Mouse (Mus musculus) MEL (cell line): Measurements from ENCODE around the gene Tph1. TPM values are rescaled to one million over a fixed set of nuclear protein-coding genes. Genes with fewer than 3 reads are reported as not detected.

Experiments used
- DNase-seq: peaks from one replicate; pipeline ENCODE4 v3.0.0; 2011; ENCODE audit warnings: low read depth, low spot score
- H3K27ac ChIP-seq: 2 replicates; pipeline ENCODE4 v1.5.1; 2012; ENCODE audit warnings: low read depth, mild to moderate bottlenecking, control low read depth, low read length, moderate library complexity; ENCODE audit not compliant: control insufficient read depth
- H3K27me3 ChIP-seq, 2 experiments: fragments of 150-350 bp in 1 of 2; sonication (generic) in 1 of 2; 2 replicates each; pipeline ENCODE4 v1.6.1; 2012; ENCODE audit warnings: low read length in 2 of 2, mild to moderate bottlenecking in 2 of 2, improper control_type of control experiment in 1 of 2, moderate library complexity in 1 of 2; ENCODE audit not compliant: insufficient read depth in 2 of 2, control insufficient read depth in 1 of 2
- H3K36me3 ChIP-seq, 2 experiments: 2 replicates each; pipeline ENCODE4 v1.6.1; 2012 to 2014; ENCODE audit warnings: low read length in 2 of 2, improper control_type of control experiment in 1 of 2, inconsistent platforms in 1 of 2, mild to moderate bottlenecking in 1 of 2; ENCODE audit not compliant: insufficient read depth in 2 of 2, control insufficient read depth in 1 of 2
- H3K4me1 ChIP-seq, 2 experiments: fragments of 150-350 bp in 1 of 2; sonication (generic) in 1 of 2; 2 replicates each; pipeline ENCODE4 v1.6.1; 2012; ENCODE audit warnings: low read length in 2 of 2, improper control_type of control experiment in 1 of 2, mild to moderate bottlenecking in 1 of 2; ENCODE audit not compliant: insufficient read depth in 2 of 2, control insufficient read depth in 1 of 2
- H3K4me3 ChIP-seq, 2 experiments: fragments of 150-350 bp in 1 of 2; sonication (generic) in 1 of 2; 2 replicates each; pipeline ENCODE4 v1.5.1; 2012; ENCODE audit warnings: low read depth in 2 of 2, low read length in 2 of 2, mild to moderate bottlenecking in 2 of 2, moderate library complexity in 2 of 2, control low read depth in 1 of 2, improper control_type of control experiment in 1 of 2; ENCODE audit not compliant: control insufficient read depth in 1 of 2, insufficient read depth in 1 of 2
- H3K79me2 ChIP-seq: 2 replicates; pipeline ENCODE4 v1.6.1; 2012; ENCODE audit warnings: mild to moderate bottlenecking, low read length, moderate library complexity; ENCODE audit not compliant: control insufficient read depth, poor library complexity, insufficient read depth
- H3K9ac ChIP-seq: 2 replicates; pipeline ENCODE4 v1.6.1; 2012; ENCODE audit warnings: low read depth, mild to moderate bottlenecking, control low read depth, low read length, moderate library complexity; ENCODE audit not compliant: control insufficient read depth, poor library complexity, severe bottlenecking
- H3K9me3 ChIP-seq: fragments of 150-350 bp; sonication (generic); replicated peaks from 2 replicates; pipeline ENCODE4 v1.6.1; 2012; ENCODE audit warnings: mild to moderate bottlenecking, low read length, improper control_type of control experiment, moderate library complexity; ENCODE audit not compliant: insufficient read depth
- BHLHE40 ChIP-seq: IDR thresholded peaks from 2 replicates; pipeline ENCODE4 v1.6.1; 2012; ENCODE audit warnings: low read depth, mild to moderate bottlenecking, inconsistent platforms, low read length, improper control_type of control experiment, borderline replicate concordance
- CHD1 ChIP-seq: IDR thresholded peaks from 2 replicates; pipeline ENCODE4 v1.6.1; 2012; ENCODE audit warnings: low read depth, mild to moderate bottlenecking, inconsistent platforms, low read length, improper control_type of control experiment
- CHD2 ChIP-seq: IDR thresholded peaks from 2 replicates; pipeline ENCODE4 v1.6.1; 2011; ENCODE audit warnings: low read length, improper control_type of control experiment
- CTCF ChIP-seq, 3 experiments: IDR thresholded peaks in 2 of 3; conservative IDR thresholded peaks in 1 of 3; 2 replicates each; pipeline ENCODE4 v1.5.1; 2011 to 2012; ENCODE audit warnings: low read length in 3 of 3, low read depth in 2 of 3, mild to moderate bottlenecking in 2 of 3, improper control_type of control experiment in 1 of 3, inconsistent platforms in 1 of 3, mixed read lengths in 1 of 3, moderate library complexity in 1 of 3; ENCODE audit not compliant: control insufficient read depth in 1 of 3, insufficient read depth in 1 of 3, poor library complexity in 1 of 3, severe bottlenecking in 1 of 3
- E2F4 ChIP-seq: IDR thresholded peaks from 2 replicates; pipeline ENCODE4 v1.6.1; 2011; ENCODE audit warnings: low read depth, low read length, improper control_type of control experiment, borderline replicate concordance
- ELF1 ChIP-seq: IDR thresholded peaks from 2 replicates; pipeline ENCODE4 v1.6.1; 2014; ENCODE audit warnings: low read depth, mild to moderate bottlenecking, inconsistent platforms, low read length, improper control_type of control experiment, moderate library complexity
- EP300 ChIP-seq, 2 experiments: IDR thresholded peaks; 2 replicates each; pipeline ENCODE4 v1.6.1; 2011; ENCODE audit warnings: improper control_type of control experiment in 2 of 2, low read length in 2 of 2, low read depth in 1 of 2, mild to moderate bottlenecking in 1 of 2
- ETS1 ChIP-seq: IDR thresholded peaks from 2 replicates; pipeline ENCODE4 v1.6.1; 2012; ENCODE audit warnings: low read depth, mild to moderate bottlenecking, inconsistent platforms, low read length, improper control_type of control experiment, moderate library complexity
- GABPA ChIP-seq: IDR thresholded peaks from 2 replicates; pipeline ENCODE4 v1.6.1; 2012; ENCODE audit warnings: low read depth, mild to moderate bottlenecking, inconsistent platforms, low read length, improper control_type of control experiment, moderate library complexity
- GATA1 ChIP-seq: IDR thresholded peaks from 2 replicates; pipeline ENCODE4 v1.6.1; 2011; ENCODE audit warnings: low read depth, low read length, improper control_type of control experiment
- HCFC1 ChIP-seq: IDR thresholded peaks from 2 replicates; pipeline ENCODE4 v1.6.1; 2012; ENCODE audit warnings: low read depth, mild to moderate bottlenecking, inconsistent platforms, low read length, improper control_type of control experiment, moderate library complexity
- JUND ChIP-seq: IDR thresholded peaks from 2 replicates; pipeline ENCODE4 v1.6.1; 2011; ENCODE audit warnings: low read depth, mild to moderate bottlenecking, improper control_type of control experiment, low read length
- KAT2A ChIP-seq: conservative IDR thresholded peaks from 2 replicates; pipeline ENCODE4 v1.6.1; 2012; ENCODE audit warnings: low read depth, low read length, improper control_type of control experiment, inconsistent platforms
- MAFK ChIP-seq: IDR thresholded peaks from 2 replicates; pipeline ENCODE4 v1.6.1; 2011; ENCODE audit warnings: low read depth, mild to moderate bottlenecking, low read length, improper control_type of control experiment, borderline replicate concordance
- MAX ChIP-seq: IDR thresholded peaks from 2 replicates; pipeline ENCODE4 v1.6.1; 2011; ENCODE audit warnings: low read length, improper control_type of control experiment
- MAZ ChIP-seq: IDR thresholded peaks from 2 replicates; pipeline ENCODE4 v1.6.1; 2012; ENCODE audit warnings: low read depth, mild to moderate bottlenecking, inconsistent platforms, low read length, improper control_type of control experiment
- MEF2A ChIP-seq: IDR thresholded peaks from 2 replicates; pipeline ENCODE4 v1.6.1; 2014; ENCODE audit warnings: low read depth, mild to moderate bottlenecking, inconsistent platforms, low read length, improper control_type of control experiment; ENCODE audit not compliant: poor library complexity, insufficient replicate concordance, severe bottlenecking; ENCODE audit errors: extremely low read depth
- MXI1 ChIP-seq: IDR thresholded peaks from 2 replicates; pipeline ENCODE4 v1.6.1; 2011; ENCODE audit warnings: mild to moderate bottlenecking, low read depth, low read length, improper control_type of control experiment
- MYC ChIP-seq: IDR thresholded peaks from 2 replicates; pipeline ENCODE4 v1.6.1; 2011; ENCODE audit warnings: low read depth, mild to moderate bottlenecking, low read length, improper control_type of control experiment, moderate library complexity
- NELFE ChIP-seq: IDR thresholded peaks from 2 replicates; pipeline ENCODE4 v1.6.1; 2011; ENCODE audit warnings: low read depth, low read length, improper control_type of control experiment
- NRF1 ChIP-seq: IDR thresholded peaks from 2 replicates; pipeline ENCODE4 v1.6.1; 2014; ENCODE audit warnings: low read depth, mild to moderate bottlenecking, inconsistent platforms, low read length, improper control_type of control experiment, moderate library complexity; ENCODE audit not compliant: poor library complexity, insufficient read depth, severe bottlenecking
- POLR2A ChIP-seq, 2 experiments: IDR thresholded peaks; 2 replicates each; pipeline ENCODE4 v1.6.1; 2011 to 2012; ENCODE audit warnings: low read length in 2 of 2, mild to moderate bottlenecking in 2 of 2, control low read depth in 1 of 2, improper control_type of control experiment in 1 of 2, low read depth in 1 of 2, moderate library complexity in 1 of 2; ENCODE audit not compliant: control insufficient read depth in 1 of 2, insufficient read depth in 1 of 2, poor library complexity in 1 of 2
- POLR2AphosphoS2 ChIP-seq: IDR thresholded peaks from 2 replicates; pipeline ENCODE4 v1.6.1; 2011; ENCODE audit warnings: low read length, improper control_type of control experiment
- POLR2AphosphoS5 ChIP-seq: IDR thresholded peaks from 2 replicates; pipeline ENCODE4 v1.6.1; 2012; ENCODE audit warnings: low read depth, borderline replicate concordance, mild to moderate bottlenecking, inconsistent platforms, low read length, moderate library complexity, mixed read lengths
- RAD21 ChIP-seq: IDR thresholded peaks from 2 replicates; pipeline ENCODE4 v1.6.1; 2011; ENCODE audit warnings: mild to moderate bottlenecking, low read depth, low read length, improper control_type of control experiment
- RCOR1 ChIP-seq: IDR thresholded peaks from 2 replicates; pipeline ENCODE4 v1.6.1; 2012; ENCODE audit warnings: low read depth, mild to moderate bottlenecking, inconsistent platforms, low read length, improper control_type of control experiment
- SIN3A ChIP-seq: IDR thresholded peaks from 2 replicates; pipeline ENCODE4 v1.6.1; 2012; ENCODE audit warnings: low read length, improper control_type of control experiment, inconsistent platforms
- SMC3 ChIP-seq: IDR thresholded peaks from 2 replicates; pipeline ENCODE4 v1.6.1; 2011; ENCODE audit warnings: low read depth, low read length, improper control_type of control experiment
- TAL1 ChIP-seq: IDR thresholded peaks from 2 replicates; pipeline ENCODE4 v1.6.1; 2012; ENCODE audit warnings: mild to moderate bottlenecking, inconsistent platforms, low read length, moderate library complexity, mixed read lengths
- TBP ChIP-seq: IDR thresholded peaks from 2 replicates; pipeline ENCODE4 v1.8.0; 2011; ENCODE audit warnings: low read depth, low read length, improper control_type of control experiment
- TCF12 ChIP-seq: IDR thresholded peaks from 2 replicates; pipeline ENCODE4 v1.6.1; 2014; ENCODE audit warnings: low read depth, mild to moderate bottlenecking, inconsistent platforms, low read length, improper control_type of control experiment, moderate library complexity
- UBTF ChIP-seq: IDR thresholded peaks from 2 replicates; pipeline ENCODE4 v1.6.1; 2012; ENCODE audit warnings: low read depth, mild to moderate bottlenecking, inconsistent platforms, low read length, improper control_type of control experiment, moderate library complexity, borderline replicate concordance; ENCODE audit not compliant: insufficient read depth
- USF1 ChIP-seq: IDR thresholded peaks from 2 replicates; pipeline ENCODE4 v1.6.1; 2014; ENCODE audit warnings: low read depth, mild to moderate bottlenecking, inconsistent platforms, low read length, improper control_type of control experiment, moderate library complexity
- USF2 ChIP-seq, 2 experiments: IDR thresholded peaks; 2 replicates each; pipeline ENCODE4 v1.6.1; 2011 to 2012; ENCODE audit warnings: improper control_type of control experiment in 2 of 2, low read length in 2 of 2, borderline replicate concordance in 1 of 2, inconsistent platforms in 1 of 2, low read depth in 1 of 2, mild to moderate bottlenecking in 1 of 2; ENCODE audit not compliant: insufficient read depth in 1 of 2
- ZC3H11A ChIP-seq: IDR thresholded peaks from 2 replicates; pipeline ENCODE4 v1.6.1; 2012; ENCODE audit warnings: low read depth, mild to moderate bottlenecking, inconsistent platforms, low read length, improper control_type of control experiment
- ZKSCAN1 ChIP-seq: IDR thresholded peaks from 2 replicates; pipeline ENCODE4 v1.6.1; 2012; ENCODE audit warnings: low read depth, mild to moderate bottlenecking, inconsistent platforms, low read length, improper control_type of control experiment, moderate library complexity
- ZMIZ1 ChIP-seq: IDR thresholded peaks from 2 replicates; pipeline ENCODE4 v1.6.1; 2012; ENCODE audit warnings: low read depth, mild to moderate bottlenecking, inconsistent platforms, low read length, improper control_type of control experiment, moderate library complexity
- ZNF384 ChIP-seq: IDR thresholded peaks from 2 replicates; pipeline ENCODE4 v1.6.1; 2012; ENCODE audit warnings: low read depth, mild to moderate bottlenecking, inconsistent platforms, low read length, improper control_type of control experiment
- polyA plus RNA-seq, 2 experiments: library from polyadenylated mRNA; stranded (reverse) in 1 of 2; unstranded in 1 of 2; fragments of >175 nt in 1 of 2; fragments of >200 nt in 1 of 2; gene quantifications; 2 replicates each; pipeline versions ENCODE4 v1.2.1 to v1.2.4; 2012; ENCODE audit warnings: low replicate concordance in 2 of 2, low read depth in 1 of 2; ENCODE audit not compliant: insufficient read length in 2 of 2, insufficient read depth in 1 of 2, missing spikeins in 1 of 2
- total RNA-seq: library from RNA; depleted of rRNA; stranded (reverse); fragments of 300-350 nt; gene quantifications from 2 replicates; pipeline ENCODE4 v1.2.3, GENCODE M21; 2012

Tph1 gene
- total and polyA plus RNA-seq, 3 experiments, result 0.03 TPM; not detected in 2

DNA sequence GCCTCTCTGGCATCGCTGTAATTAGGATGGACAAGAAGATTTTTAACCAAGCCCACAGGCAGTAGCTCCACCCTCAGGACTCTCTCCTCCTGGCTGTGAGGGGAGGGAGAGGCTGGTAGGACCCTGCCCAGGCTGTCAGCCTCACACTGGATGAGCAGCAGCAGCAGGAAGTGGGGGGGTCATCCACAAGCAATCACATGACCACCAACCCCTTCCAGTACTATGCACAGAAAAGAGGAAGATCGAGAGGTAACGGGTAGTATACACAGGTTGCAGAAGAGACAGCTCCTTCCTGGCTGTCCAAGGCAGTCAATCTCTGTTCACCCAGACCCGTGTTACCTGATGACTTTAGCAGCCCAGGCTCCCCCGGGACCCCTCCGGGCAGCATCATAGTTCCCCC, 39.9 kb upstream of the Tph1 start:
- peak overlapping the region; percentile 28 to 43; a peak in 3 of 4 replicates for H3K4me3 ChIP-seq
- H3K27ac ChIP-seq, result no peak overlapping the region
- H3K27me3 ChIP-seq, result no peaks in the 10 kb centered on the region
- peaks cover 11 to 32% of the 10 kb centered on the region in 2 experiments; a peak in 3 of 4 replicates for H3K4me1 ChIP-seq
- DNase-seq, result peak; percentile 74
- H3K79me2 ChIP-seq, result peaks cover 10% of the 10 kb centered on the region
- peak overlapping the region; percentile 45 for H3K9ac ChIP-seq
- peaks cover 0 to 14% of the 10 kb centered on the region in 2 experiments; a peak in 2 of 4 replicates for H3K36me3 ChIP-seq
- H3K9me3 ChIP-seq, result no peaks in the 10 kb centered on the region
- no peak for TF ChIP-seq JUND
- TF ChIP-seq MYC, result no peak
- no peak for TF ChIP-seq TCF12
- TF ChIP-seq KAT2A, result no peak
- no peak for TF ChIP-seq MAFK
- TF ChIP-seq USF2 (IDR thresholded peaks at IDR 0.05; ENCODE audit: borderline replicate concordance in 1 of 2, insufficient read depth in 1 of 2, low read depth in 1 of 2, low read length in 2 of 2), result peak in 1 of 2 experiments; percentile 51; a peak in 1 of 4 replicates
- no peak for TF ChIP-seq E2F4
- no peak for TF ChIP-seq POLR2AphosphoS5
- no peak for TF ChIP-seq POLR2A (IDR thresholded peaks at IDR 0.05; ENCODE audit: control insufficient read depth in 1 of 2, insufficient read depth in 1 of 2, low read depth in 1 of 2, low read length in 2 of 2, poor library complexity in 1 of 2)
- TF ChIP-seq ZKSCAN1, result no peak
- no peak for TF ChIP-seq TAL1
- TF ChIP-seq CHD2, result no peak
- TF ChIP-seq GATA1, result no peak
- TF ChIP-seq UBTF, result no peak
- TF ChIP-seq ZNF384, result no peak
- TF ChIP-seq TBP, result peak; percentile 75
- no peak for TF ChIP-seq RCOR1
- TF ChIP-seq SIN3A, result peak; percentile 55
- 0 out of 2 replicates have a peak, but pooled peaks have one; percentile 41 for TF ChIP-seq MAZ
- TF ChIP-seq RAD21, result no peak
- no peak for TF ChIP-seq MEF2A
- no peak for TF ChIP-seq SMC3
- TF ChIP-seq MAX, result no peak
- TF ChIP-seq GABPA, result no peak
- no peak for TF ChIP-seq CTCF (IDR thresholded peaks at IDR 0.05 in 2 of 3, conservative IDR thresholded peaks at IDR 0.05 in 1 of 3; ENCODE audit: control insufficient read depth in 1 of 3, insufficient read depth in 1 of 3, low read depth in 2 of 3, low read length in 3 of 3, poor library complexity in 1 of 3, severe bottlenecking in 1 of 3)
- TF ChIP-seq EP300 (IDR thresholded peaks at IDR 0.05; ENCODE audit: low read depth in 1 of 2, low read length in 2 of 2), result no peak
- no peak for TF ChIP-seq BHLHE40
- no peak; the same call in 1 of the 2 replicates for TF ChIP-seq ETS1
- no peak for TF ChIP-seq NELFE
- no peak for TF ChIP-seq ZMIZ1
- TF ChIP-seq CHD1, result no peak
- no peak for TF ChIP-seq ZC3H11A
- TF ChIP-seq HCFC1, result peak; percentile 43; the same call in 1 of the 2 replicates
- no peak for TF ChIP-seq POLR2AphosphoS2
- TF ChIP-seq USF1, result peak; percentile 90
- TF ChIP-seq ELF1, result peak; percentile 54; the same call in 1 of the 2 replicates
- TF ChIP-seq MXI1, result no peak
- no peak for TF ChIP-seq NRF1
